Mouse (Mus musculus) lung, embryonic 14.5 days (tissue): ENCODE results near the gene 1700017B05Rik. TPM values are rescaled to one million over a fixed set of nuclear protein-coding genes. Genes with fewer than 3 reads are reported as not detected.

Source experiments
- ATAC-seq: fragments of 200-750 bp; cut with Nextera tagmentation; 2 replicates; pipeline ENCODE4 v1.8.0; 2017; ENCODE audit warnings: mild to moderate bottlenecking, moderate TSS enrichment, moderate library complexity; ENCODE audit not compliant: insufficient read depth
- DNase-seq: peaks from one replicate; pipeline ENCODE4 v3.0.0-alpha.2; 2015
- H3K27ac ChIP-seq: fragments of 300-500 bp; sonication (generic); 2 replicates; pipeline ENCODE4 v1.5.1; 2014; ENCODE audit warnings: low read depth, mild to moderate bottlenecking, moderate library complexity
- H3K27me3 ChIP-seq: fragments of 300-500 bp; sonication (generic); 2 replicates; pipeline ENCODE4 v1.6.1; 2014; ENCODE audit warnings: low read length, control low read depth; ENCODE audit not compliant: insufficient read depth
- H3K36me3 ChIP-seq: fragments of 300-500 bp; sonication (generic); 2 replicates; pipeline ENCODE4 v1.6.1; 2014; ENCODE audit warnings: control low read depth; ENCODE audit not compliant: insufficient read depth
- H3K4me1 ChIP-seq: fragments of 300-500 bp; sonication (generic); 2 replicates; pipeline ENCODE4 v1.6.1; 2014; ENCODE audit warnings: antibody characterized with exemption, control low read depth; ENCODE audit not compliant: insufficient read depth
- H3K4me2 ChIP-seq: fragments of 300-500 bp; sonication (generic); 2 replicates; pipeline ENCODE4 v1.6.1; 2014; ENCODE audit warnings: mild to moderate bottlenecking
- H3K4me3 ChIP-seq: fragments of 300-500 bp; sonication (generic); 2 replicates; pipeline ENCODE4 v1.5.1; 2014; ENCODE audit warnings: low read depth, low read length
- H3K9ac ChIP-seq: fragments of 300-500 bp; sonication (generic); 2 replicates; pipeline ENCODE4 v1.6.1; 2014
- H3K9me3 ChIP-seq: fragments of 300-500 bp; sonication (generic); 2 replicates; pipeline ENCODE4 v1.6.1; 2016; ENCODE audit warnings: low read depth, low read length, control low read depth
- CTCF ChIP-seq: IDR thresholded peaks from 2 replicates; pipeline ENCODE4 v1.5.1; 2016; ENCODE audit warnings: antibody characterized with exemption, low read depth
- WGBS: fragments of 180-500 bp; shearing (Covaris S2); extraction: QIAGEN DNeasy Blood & Tissue Kit; methylation state at CpG from one replicate; pipeline ENCODE4 v1.1.7; 2014; 5-methylcytosine and 5-hydroxymethylcytosine counted together
- polyA plus RNA-seq: library from polyadenylated mRNA; unstranded; fragments of >200 nt; fragmentation: Nextera tagmentation; extraction: Ambion mirVana; gene quantifications from 2 replicates; pipeline ENCODE4 v1.2.1, GENCODE M21; 2014

The 1700017B05Rik gene
- polyA plus RNA-seq, 1 experiment from 2014 or later = 25.6 TPM

GRCm38 (mm10) chr9:57257627-57258026, 4.8 kb downstream of the 1700017B05Rik start:
- no peaks in the 10 kb centered on the region; the same call in 1 of the 2 replicates for H3K4me1 ChIP-seq
- TF ChIP-seq CTCF = no peak
- no peak overlapping the region for H3K9ac ChIP-seq
- no peak for DNase-seq
- 92% methylated on average over 9 of the region's 9 CpGs for WGBS
- H3K27me3 ChIP-seq = no peaks in the 10 kb centered on the region
- H3K36me3 ChIP-seq = peaks cover 64% of the 10 kb centered on the region
- no peak overlapping the region for H3K27ac ChIP-seq
- H3K4me3 ChIP-seq = no peak overlapping the region
- H3K9me3 ChIP-seq = no peaks in the 10 kb centered on the region
- no peak overlapping the region for H3K4me2 ChIP-seq
- ATAC-seq = no peak

- H3K4me2 ChIP-seq = no peak overlapping the region
- no peak overlapping the region for H3K27ac ChIP-seq
- WGBS = 94% methylated on average over 11 of the region's 11 CpGs
- no peak overlapping the region for H3K4me3 ChIP-seq
- no peak for DNase-seq
- H3K36me3 ChIP-seq = peaks cover 71% of the 10 kb centered on the region
- no peaks in the 10 kb centered on the region; the same call in 1 of the 2 replicates for H3K4me1 ChIP-seq
- no peak for TF ChIP-seq CTCF
- H3K9me3 ChIP-seq = no peaks in the 10 kb centered on the region
- no peaks in the 10 kb centered on the region for H3K27me3 ChIP-seq
- H3K9ac ChIP-seq = no peak overlapping the region
- no peak for ATAC-seq
Observed at GRCm38 (mm10) chr9:57256861-57257260, 5.6 kb downstream of the 1700017B05Rik start.

- H3K36me3 ChIP-seq = peaks cover 77% of the 10 kb centered on the region
- WGBS = 94% methylated on average over 20 of the region's 20 CpGs
- no peak overlapping the region for H3K4me2 ChIP-seq
Observed at GRCm38 (mm10) chr9:57256309-57256708, 6.1 kb downstream of the 1700017B05Rik start.

GRCm38 (mm10) chr9:57254823-57255495, 7.5 kb downstream of the 1700017B05Rik start:
- Histone ChIP-seq H3K27ac (no peak overlapping the region), H3K4me2 (no peak overlapping the region), H3K4me3 (no peak overlapping the region), H3K9ac (no peak overlapping the region), H3K9me3 (no peaks in the 10 kb centered on the region), H3K4me1 (no peaks in the 10 kb centered on the region), H3K36me3 (peaks cover 80% of the 10 kb centered on the region), H3K27me3 (no peaks in the 10 kb centered on the region)
- ATAC-seq (no peak), DNase-seq (no peak)
- 87% methylated on average over 9 of the region's 9 CpGs for WGBS
- TF ChIP-seq CTCF = no peak

More at GRCm38 (mm10) chr9:57256309-57256708, 6.1 kb downstream of the 1700017B05Rik start:
- no peak overlapping the region for H3K27ac ChIP-seq
- no peak overlapping the region for H3K4me3 ChIP-seq
- no peaks in the 10 kb centered on the region; the same call in 1 of the 2 replicates for H3K4me1 ChIP-seq
- H3K9ac ChIP-seq = no peak overlapping the region
- no peaks in the 10 kb centered on the region for H3K9me3 ChIP-seq
- no peaks in the 10 kb centered on the region for H3K27me3 ChIP-seq
- no peak for DNase-seq
- ATAC-seq = no peak
- no peak for TF ChIP-seq CTCF

- Histone ChIP-seq H3K4me3 (no peak overlapping the region), H3K27me3 (no peaks in the 10 kb centered on the region), H3K27ac (no peak overlapping the region), H3K4me1 (no peaks in the 10 kb centered on the region), H3K4me2 (no peak overlapping the region), H3K9me3 (no peaks in the 10 kb centered on the region), H3K36me3 (peaks cover 80% of the 10 kb centered on the region), H3K9ac (no peak overlapping the region)
- ATAC-seq (no peak), DNase-seq (no peak)
- 73% methylated on average over 7 of the region's 7 CpGs for WGBS
- no peak for TF ChIP-seq CTCF
Observed at GRCm38 (mm10) chr9:57254061-57254460, 8.4 kb downstream of the 1700017B05Rik start.

- H3K4me3 ChIP-seq = no peak overlapping the region
- ATAC-seq (0 out of 2 replicates have a peak, but pooled peaks have one; percentile 19), DNase-seq (peak; percentile 37)
- no peaks in the 10 kb centered on the region for H3K27me3 ChIP-seq
- TF ChIP-seq CTCF = no peak
- no peaks in the 10 kb centered on the region; the same call in 1 of the 2 replicates for H3K4me1 ChIP-seq
- no peak overlapping the region for H3K9ac ChIP-seq
- peak overlapping the region; percentile 48; the same call in 1 of the 2 replicates for H3K27ac ChIP-seq
- H3K4me2 ChIP-seq = no peak overlapping the region
- peaks cover 52% of the 10 kb centered on the region for H3K36me3 ChIP-seq
- no peaks in the 10 kb centered on the region for H3K9me3 ChIP-seq
- WGBS = 79% methylated on average over 2 of the region's 2 CpGs
Observed at GRCm38 (mm10) chr9:57251139-57251538, 11.3 kb downstream of the 1700017B05Rik start.

- H3K27ac ChIP-seq = no peak overlapping the region
- ATAC-seq = no peak
- DNase-seq = no peak
- no peak overlapping the region for H3K4me3 ChIP-seq
- H3K9ac ChIP-seq = no peak overlapping the region
- WGBS = 88% methylated on average over 4 of the region's 4 CpGs
- no peaks in the 10 kb centered on the region for H3K9me3 ChIP-seq
- peaks cover 41% of the 10 kb centered on the region for H3K36me3 ChIP-seq
- H3K4me1 ChIP-seq = no peaks in the 10 kb centered on the region; the same call in 1 of the 2 replicates
- H3K4me2 ChIP-seq = no peak overlapping the region
- TF ChIP-seq CTCF = no peak
- H3K27me3 ChIP-seq = no peaks in the 10 kb centered on the region
Observed at GRCm38 (mm10) chr9:57250026-57250425, 12.4 kb downstream of the 1700017B05Rik start.
